Mouse (Mus musculus): ENCODE results near the gene Ptgs1.
"Not testable (repeated sequence)": the region's sequence is repeated elsewhere in the genome, so short reads cannot be mapped to it uniquely, and the experiment has no call there.

The Ptgs1 gene

DNA sequence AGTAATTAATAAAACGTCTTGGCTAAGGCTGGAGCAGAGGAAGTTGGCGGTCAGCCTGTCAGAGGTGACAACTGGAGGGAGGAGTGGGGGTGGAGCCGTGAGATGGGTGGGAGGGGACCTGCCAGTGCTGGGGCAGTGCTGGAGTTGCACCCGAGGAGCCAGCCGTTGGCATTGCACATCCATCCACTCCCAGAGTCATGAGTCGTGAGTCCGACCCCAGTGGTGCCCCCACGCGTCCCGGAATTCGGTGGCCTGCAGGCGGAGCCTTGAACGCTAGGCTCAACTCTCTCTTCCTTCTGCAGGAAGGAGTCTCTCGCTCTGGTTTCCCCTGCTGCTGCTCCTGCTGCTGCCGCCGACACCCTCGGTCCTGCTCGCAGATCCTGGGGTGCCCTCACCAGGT is at the start of gene Ptgs1:
Gene Ptgs1 (plus strand): TSS at position 61 of the 400 bp plus-strand sequence.
- no peak for DNase-seq (ENCODE audit: low read depth, low spot score)

DNA sequence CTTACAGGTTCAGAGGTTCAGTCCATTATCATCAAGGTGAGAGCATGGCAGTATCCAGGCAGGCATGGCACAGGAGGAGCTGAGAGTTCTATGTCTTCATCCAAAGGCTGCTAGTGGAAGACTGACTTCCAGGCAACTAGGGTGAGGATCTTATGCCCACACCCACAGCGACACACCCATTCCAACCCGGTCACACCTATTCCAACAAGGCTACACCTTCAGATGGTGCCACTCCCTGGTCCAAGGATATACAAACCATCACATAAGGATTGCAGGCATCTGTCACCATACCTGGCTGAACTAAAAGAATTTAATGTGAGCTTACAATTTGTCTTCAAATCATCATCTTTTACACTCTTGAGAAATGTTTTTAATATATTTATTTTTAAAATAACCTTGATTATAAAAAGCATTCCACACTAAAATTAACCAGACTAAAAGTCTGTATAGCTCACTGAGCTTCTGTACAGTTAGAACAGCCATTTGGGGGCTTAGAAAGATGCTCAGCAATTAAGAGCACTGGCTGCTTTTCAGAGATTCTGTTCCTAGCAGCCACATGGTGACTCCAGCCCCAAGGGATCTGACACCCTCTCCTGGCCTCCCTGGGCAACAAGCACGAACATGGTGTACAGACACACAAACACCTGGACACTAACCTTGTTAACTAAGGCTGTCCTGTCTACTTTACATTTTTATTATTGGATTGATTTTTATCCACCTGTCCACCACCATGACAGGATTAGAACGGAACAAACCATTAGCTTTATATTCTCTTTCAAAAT is 48.4 kb upstream of the Ptgs1 start:
- DNase-seq (ENCODE audit: low read depth, low spot score): not testable (repeated sequence)

GRCm38 (mm10) chr2:36183278-36183677 is 46.9 kb upstream of the Ptgs1 start:
- no peak for DNase-seq (ENCODE audit: low read depth, low spot score)

DNA sequence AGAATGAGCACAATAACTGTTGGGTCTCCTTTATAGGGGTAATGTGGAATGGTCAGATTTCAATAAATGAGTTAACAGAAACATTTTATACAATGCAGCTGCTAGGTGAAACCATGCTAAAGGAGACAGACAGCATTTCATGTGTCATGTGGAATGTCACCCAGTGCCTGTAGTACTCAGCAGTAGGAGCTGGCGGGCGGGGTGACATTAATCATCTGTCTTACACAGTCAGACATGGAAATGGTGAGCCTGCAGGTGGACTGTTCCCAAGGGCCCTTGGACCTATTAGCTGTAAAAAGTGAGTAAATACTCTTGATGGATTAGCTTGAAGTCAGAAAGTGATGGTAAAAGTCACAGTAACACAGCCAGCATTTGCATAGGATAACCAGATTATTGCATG is 46.0 kb upstream of the Ptgs1 start:
- no peak for DNase-seq (ENCODE audit: low read depth, low spot score)

DNA sequence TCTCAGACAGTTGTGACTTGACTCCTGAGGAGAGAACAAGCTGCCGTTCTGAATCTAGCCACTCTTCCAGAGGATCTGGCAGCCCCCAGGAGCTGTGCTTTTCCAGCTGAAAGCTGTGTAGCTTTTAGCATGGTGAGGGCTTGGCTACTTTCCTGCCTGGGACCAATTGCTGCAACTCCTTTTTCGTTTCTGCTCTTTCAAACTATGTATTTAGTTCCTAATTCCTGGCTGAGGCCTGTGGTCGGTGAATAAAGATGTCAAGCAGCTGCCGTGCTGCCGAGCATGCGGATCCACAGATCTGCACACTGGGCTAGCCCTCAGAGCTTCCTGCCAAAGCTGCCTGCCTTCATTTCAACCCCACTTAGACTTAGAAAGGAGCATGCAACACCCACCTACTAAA is 45.4 kb upstream of the Ptgs1 start:
- no peak for DNase-seq (ENCODE audit: low read depth, low spot score)

- not testable (repeated sequence) for DNase-seq (ENCODE audit: low read depth, low spot score)
Observed at GRCm38 (mm10) chr2:36189200-36189599, 41.0 kb upstream of the Ptgs1 start.

DNA sequence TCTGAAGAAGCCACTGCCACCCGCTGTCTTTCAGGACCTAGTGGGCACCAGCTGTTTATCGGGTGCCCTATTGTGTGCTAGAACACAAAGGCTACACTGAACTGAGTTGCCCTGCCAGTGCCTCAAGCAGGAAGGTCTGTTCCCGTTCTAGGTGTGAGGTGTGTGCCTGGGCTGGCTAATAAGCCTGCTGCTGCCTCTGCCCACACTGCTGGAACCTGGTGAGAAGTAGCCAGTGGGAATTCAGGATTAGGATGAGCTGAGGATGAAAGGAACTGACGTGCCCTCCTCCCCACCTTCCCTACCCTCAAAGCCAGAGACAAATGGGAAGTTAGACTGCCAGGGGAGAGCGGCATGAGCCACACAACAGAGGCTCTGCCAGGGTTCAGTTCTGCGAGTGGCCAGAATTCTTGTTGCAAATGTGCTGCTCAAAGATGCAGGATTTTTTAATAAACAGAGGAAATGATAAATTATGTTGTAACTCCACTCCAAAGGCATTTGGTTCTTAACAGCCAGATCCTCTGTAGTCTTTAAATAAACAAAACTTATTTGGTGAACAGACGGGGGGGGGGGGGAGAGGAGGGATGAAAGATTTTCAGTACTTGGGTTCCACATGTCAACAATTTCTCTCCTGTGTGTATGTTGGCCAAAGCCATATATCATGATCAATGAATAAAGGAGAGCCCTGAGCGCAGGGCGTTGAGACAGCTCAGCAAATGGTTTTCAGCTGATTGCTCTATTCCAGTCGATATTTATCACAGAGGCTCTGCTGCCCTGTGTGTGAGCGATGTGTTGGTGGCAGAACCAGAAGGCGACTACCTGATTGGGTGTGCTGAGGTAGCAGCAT is 38.9 kb upstream of the Ptgs1 start:
- no peak for DNase-seq (ENCODE audit: low read depth, low spot score)

GRCm38 (mm10) chr2:36197021-36197420 is 33.2 kb upstream of the Ptgs1 start:
- DNase-seq (ENCODE audit: low read depth, low spot score): no peak

GRCm38 (mm10) chr2:36197919-36198881 is 32.0 kb upstream of the Ptgs1 start:
- no peak for DNase-seq (ENCODE audit: low read depth, low spot score)

- DNase-seq (ENCODE audit: low read depth, low spot score): no peak
Observed at GRCm38 (mm10) chr2:36198882-36199262, 31.4 kb upstream of the Ptgs1 start.

GRCm38 (mm10) chr2:36200813-36201212 is 29.4 kb upstream of the Ptgs1 start:
- no peak for DNase-seq (ENCODE audit: low read depth, low spot score)

GRCm38 (mm10) chr2:36201756-36202610 is 28.2 kb upstream of the Ptgs1 start:
- no peak for DNase-seq (ENCODE audit: low read depth, low spot score)

DNA sequence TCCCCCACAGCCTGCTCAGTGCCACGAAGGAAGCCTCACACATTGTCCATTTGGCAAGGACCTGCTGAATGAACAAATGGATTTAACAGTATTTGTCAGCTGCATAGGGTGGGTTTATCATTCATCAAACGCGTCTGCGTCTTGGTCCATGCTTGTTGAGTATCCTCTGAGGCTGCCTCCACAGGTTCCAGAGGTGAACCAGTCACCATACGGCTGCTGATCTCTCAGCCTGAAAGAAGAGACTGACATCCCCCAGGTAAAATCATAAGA is 27.7 kb upstream of the Ptgs1 start:
- DNase-seq (ENCODE audit: low read depth, low spot score): no peak

- DNase-seq (ENCODE audit: low read depth, low spot score): no peak
Observed at GRCm38 (mm10) chr2:36203011-36203825, 27.0 kb upstream of the Ptgs1 start.

- DNase-seq (ENCODE audit: low read depth, low spot score): no peak
Observed at GRCm38 (mm10) chr2:36204595-36204994, 25.6 kb upstream of the Ptgs1 start.

- DNase-seq (ENCODE audit: low read depth, low spot score): no peak
Observed at GRCm38 (mm10) chr2:36207071-36207470, 23.2 kb upstream of the Ptgs1 start.

- no peak for DNase-seq (ENCODE audit: low read depth, low spot score)
Observed at GRCm38 (mm10) chr2:36210796-36211195, 19.4 kb upstream of the Ptgs1 start.

- no peak for DNase-seq (ENCODE audit: low read depth, low spot score)
Observed at GRCm38 (mm10) chr2:36211785-36212184, 18.4 kb upstream of the Ptgs1 start.

GRCm38 (mm10) chr2:36213108-36213507 is 17.1 kb upstream of the Ptgs1 start:
- no peak for DNase-seq (ENCODE audit: low read depth, low spot score)

DNA sequence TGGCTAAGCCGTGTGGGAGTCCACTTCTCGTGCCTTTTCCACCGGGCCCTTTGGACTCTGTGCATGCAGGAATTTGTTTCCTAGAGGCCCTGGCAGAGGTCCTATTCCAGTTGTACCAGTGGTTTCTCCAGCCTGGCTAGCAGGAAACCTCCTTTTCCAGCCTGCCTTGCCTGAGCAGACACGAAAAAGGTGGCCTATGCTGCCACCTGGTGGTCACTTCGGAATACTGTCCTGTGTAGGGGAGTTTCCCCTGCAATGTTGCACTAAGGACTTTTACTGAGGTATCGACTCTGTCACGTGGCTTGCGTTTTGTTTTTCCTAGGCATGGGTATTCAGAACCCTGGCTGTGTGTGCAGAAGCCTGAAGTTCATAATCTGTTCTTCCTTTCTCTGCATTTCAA is 16.2 kb upstream of the Ptgs1 start:
- peak; percentile 78 for DNase-seq (ENCODE audit: low read depth, low spot score)

All from skeletal muscle tissue, adult 2 months (tissue).